Mouse (Mus musculus) embryonic fibroblast, embryonic 13.5 days (primary cell): ENCODE results near the gene Selenof.

Experiments
- CTCF ChIP-seq: IDR thresholded peaks from 2 replicates; pipeline ENCODE4 v1.5.1; 2011; ENCODE audit warnings: mild to moderate bottlenecking, control low read depth, low read length, moderate library complexity, borderline replicate concordance; ENCODE audit not compliant: insufficient read depth
- POLR2A ChIP-seq: IDR thresholded peaks from 2 replicates; pipeline ENCODE4 v1.6.1; 2011; ENCODE audit warnings: low read depth, mild to moderate bottlenecking, control low read depth, low read length, moderate library complexity

DNA sequence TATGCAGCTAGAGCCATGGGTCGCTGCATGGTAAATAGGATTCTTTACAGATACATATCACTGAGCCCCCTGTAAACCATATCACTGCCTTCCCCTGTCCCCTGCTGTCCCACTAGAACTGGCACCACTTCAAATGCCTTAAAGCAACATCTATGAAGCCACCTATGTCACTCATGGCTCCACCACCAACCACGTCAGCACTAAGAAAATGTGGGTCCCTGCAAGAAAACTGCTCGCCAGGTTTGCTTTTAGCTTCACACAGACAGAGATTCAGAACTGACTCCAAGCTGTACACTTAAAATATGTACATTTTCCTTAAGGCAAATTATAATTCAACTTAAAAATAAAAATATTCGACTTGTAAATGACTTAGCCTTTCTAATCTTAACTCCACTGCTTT lies 35.0 kb upstream of the Selenof start:
- TF ChIP-seq POLR2A, result no peak
- no peak for TF ChIP-seq CTCF
